Mouse (Mus musculus) midbrain, embryonic 11.5 days (tissue): ENCODE results near the gene Cp. TPM values are rescaled to one million over a fixed set of nuclear protein-coding genes. Genes with fewer than 3 reads are reported as not detected.

Source experiments
- ATAC-seq: fragments of 200-750 bp; cut with Nextera tagmentation; 2 replicates; pipeline ENCODE4 v1.8.0; 2017; ENCODE audit warnings: moderate TSS enrichment, moderate library complexity; ENCODE audit not compliant: low FRiP score
- DNase-seq: peaks from one replicate; pipeline ENCODE4 v3.0.0; 2015; ENCODE audit warnings: low spot score; ENCODE audit errors: missing footprints
- H3K27ac ChIP-seq: fragments of 300-500 bp; sonication (generic); 2 replicates; pipeline ENCODE4 v1.5.1; 2014; ENCODE audit warnings: low read depth, low read length
- H3K27me3 ChIP-seq: fragments of 300-500 bp; sonication (generic); 2 replicates; pipeline ENCODE4 v1.6.1; 2014; ENCODE audit warnings: mild to moderate bottlenecking, low read length, moderate library complexity, mixed read lengths; ENCODE audit not compliant: control insufficient read depth, insufficient read depth
- H3K36me3 ChIP-seq: fragments of 300-500 bp; sonication (generic); 2 replicates; pipeline ENCODE4 v1.6.1; 2014; ENCODE audit warnings: mild to moderate bottlenecking, low read length, moderate library complexity, mixed read lengths; ENCODE audit not compliant: control insufficient read depth, insufficient read depth
- H3K4me1 ChIP-seq: fragments of 300-500 bp; sonication (generic); 2 replicates; pipeline ENCODE4 v1.6.1; 2014; ENCODE audit warnings: low read length; ENCODE audit not compliant: control insufficient read depth, insufficient read depth
- H3K4me2 ChIP-seq: fragments of 300-500 bp; sonication (generic); 2 replicates; pipeline ENCODE4 v1.6.1; 2014; ENCODE audit warnings: mild to moderate bottlenecking, moderate library complexity
- H3K4me3 ChIP-seq: fragments of 300-500 bp; sonication (generic); 2 replicates; pipeline ENCODE4 v1.5.1; 2014; ENCODE audit warnings: low read depth, low read length
- H3K9ac ChIP-seq: fragments of 300-500 bp; sonication (generic); 2 replicates; pipeline ENCODE4 v1.6.1; 2014; ENCODE audit warnings: low read length
- H3K9me3 ChIP-seq: fragments of 300-500 bp; sonication (generic); 2 replicates; pipeline ENCODE4 v1.6.1; 2016; ENCODE audit warnings: low read length; ENCODE audit not compliant: control insufficient read depth
- WGBS: fragments of 180-500 bp; shearing (Covaris S2); extraction: QIAGEN DNeasy Blood & Tissue Kit; methylation state at CpG from one replicate; pipeline ENCODE4 v1.1.7; 2014; 5-methylcytosine and 5-hydroxymethylcytosine counted together
- polyA plus RNA-seq: library from polyadenylated mRNA; unstranded; fragments of >200 nt; fragmentation: Nextera tagmentation; extraction: Ambion mirVana; gene quantifications from 2 replicates; pipeline ENCODE4 v1.2.1, GENCODE M21; 2014

Gene Cp
- polyA plus RNA-seq, 1 experiment from 2014 or later: 8.1 TPM

- no peaks in the 10 kb centered on the region for H3K36me3 ChIP-seq
- no peak overlapping the region for H3K4me2 ChIP-seq
- no peak overlapping the region for H3K9ac ChIP-seq
- 85% methylated on average over 3 of the region's 3 CpGs for WGBS
- no peaks in the 10 kb centered on the region for H3K27me3 ChIP-seq
- DNase-seq: no peak
- no peaks in the 10 kb centered on the region for H3K4me1 ChIP-seq
- no peak overlapping the region for H3K4me3 ChIP-seq
- H3K9me3 ChIP-seq: no peaks in the 10 kb centered on the region
- H3K27ac ChIP-seq: no peak overlapping the region
- no peak for ATAC-seq
Observed at GRCm38 (mm10) chr3:19962769-19963513, 6.1 kb downstream of the Cp start.

- ATAC-seq (no peak), DNase-seq (no peak)
- H3K4me2 ChIP-seq: no peak overlapping the region
- H3K27ac ChIP-seq: no peak overlapping the region
- no peaks in the 10 kb centered on the region for H3K27me3 ChIP-seq
- no peaks in the 10 kb centered on the region for H3K4me1 ChIP-seq
- no peak overlapping the region for H3K9ac ChIP-seq
- no peaks in the 10 kb centered on the region for H3K36me3 ChIP-seq
- no peaks in the 10 kb centered on the region for H3K9me3 ChIP-seq
- 89% methylated on average over 2 of the region's 2 CpGs for WGBS
- no peak overlapping the region for H3K4me3 ChIP-seq
Observed at GRCm38 (mm10) chr3:19964625-19965188, 7.9 kb downstream of the Cp start.

DNA sequence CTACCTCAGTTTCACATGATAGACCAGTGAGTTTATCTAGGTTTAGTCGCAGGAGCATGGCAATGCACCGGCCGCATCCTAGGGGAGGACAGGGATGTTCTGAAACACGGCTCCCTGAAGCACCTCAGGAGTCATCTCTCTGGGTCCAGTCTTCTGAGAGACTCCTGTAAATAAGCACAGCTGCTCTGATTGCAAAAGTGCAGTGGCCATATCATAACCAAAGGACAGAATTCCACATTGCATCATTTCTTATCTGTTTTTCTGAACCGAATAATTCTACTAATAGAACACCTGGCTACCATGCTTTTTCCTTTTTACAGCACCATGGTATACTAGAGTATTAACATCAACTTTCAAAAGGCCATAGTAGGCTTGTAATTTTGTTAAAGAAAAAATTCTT is 8.4 kb downstream of the Cp start:
- no peak overlapping the region for H3K9ac ChIP-seq
- no peak overlapping the region for H3K27ac ChIP-seq
- DNase-seq (no peak), ATAC-seq (no peak)
- 86% methylated on average over 5 of the region's 5 CpGs for WGBS
- H3K27me3 ChIP-seq: no peaks in the 10 kb centered on the region
- H3K4me1 ChIP-seq: no peaks in the 10 kb centered on the region
- no peaks in the 10 kb centered on the region for H3K36me3 ChIP-seq
- no peaks in the 10 kb centered on the region for H3K9me3 ChIP-seq
- H3K4me3 ChIP-seq: no peak overlapping the region
- no peak overlapping the region for H3K4me2 ChIP-seq

- H3K4me1 ChIP-seq: no peaks in the 10 kb centered on the region
- H3K9ac ChIP-seq: no peak overlapping the region
- H3K36me3 ChIP-seq: no peaks in the 10 kb centered on the region
- no peaks in the 10 kb centered on the region for H3K9me3 ChIP-seq
- WGBS: 75% methylated on average over 4 of the region's 4 CpGs
- DNase-seq (no peak), ATAC-seq (no peak)
- no peak overlapping the region for H3K4me2 ChIP-seq
- no peaks in the 10 kb centered on the region for H3K27me3 ChIP-seq
- H3K4me3 ChIP-seq: no peak overlapping the region
- H3K27ac ChIP-seq: no peak overlapping the region
Observed at GRCm38 (mm10) chr3:19966072-19966471, 9.2 kb downstream of the Cp start.

DNA sequence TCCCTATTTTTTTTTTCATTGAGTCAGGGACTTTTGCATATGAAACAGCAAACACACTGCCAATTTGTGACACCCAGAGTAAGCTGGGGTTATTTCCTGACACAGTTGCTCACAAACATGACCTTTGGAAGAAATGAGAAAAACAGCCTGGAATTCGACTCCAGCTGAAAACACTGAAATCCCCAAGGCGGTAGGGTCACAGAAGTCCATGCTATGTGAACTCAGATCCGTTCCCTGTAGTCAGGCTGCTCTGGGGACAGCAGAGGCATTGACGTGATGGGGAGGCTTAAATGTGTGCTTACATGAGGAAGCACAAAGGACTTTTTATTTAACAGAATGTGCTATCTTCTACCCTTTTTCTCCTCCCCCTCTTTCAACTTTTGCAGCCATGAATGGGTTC is 21.6 kb downstream of the Cp start:
- no peaks in the 10 kb centered on the region for H3K9me3 ChIP-seq
- 57% methylated on average over 4 of the region's 4 CpGs for WGBS
- H3K9ac ChIP-seq: no peak overlapping the region
- no peaks in the 10 kb centered on the region for H3K36me3 ChIP-seq
- no peak overlapping the region for H3K27ac ChIP-seq
- ATAC-seq: no peak
- H3K4me3 ChIP-seq: no peak overlapping the region
- no peaks in the 10 kb centered on the region for H3K4me1 ChIP-seq
- no peak for DNase-seq
- no peak overlapping the region for H3K4me2 ChIP-seq
- H3K27me3 ChIP-seq: no peaks in the 10 kb centered on the region

DNA sequence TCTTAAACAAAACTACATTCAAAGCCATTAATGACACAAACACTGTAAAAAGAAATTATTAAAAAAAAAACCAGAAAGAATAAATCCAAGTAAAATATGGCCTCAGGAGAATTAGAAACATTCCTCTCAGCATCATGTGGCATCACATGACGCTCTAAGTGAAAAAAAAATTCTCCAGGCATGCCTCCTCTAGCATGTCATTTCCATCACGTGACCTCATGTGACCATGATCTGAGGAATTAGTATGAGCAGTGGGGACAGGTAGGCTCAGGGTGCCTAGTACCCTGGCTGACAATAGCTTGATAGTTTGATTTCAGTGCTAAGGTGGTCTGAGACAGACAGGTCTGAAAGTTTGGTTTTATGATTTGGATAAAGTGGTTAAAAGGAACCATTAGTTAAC is 24.3 kb downstream of the Cp start:
- ATAC-seq: no peak
- H3K27ac ChIP-seq: no peak overlapping the region
- H3K27me3 ChIP-seq: no peaks in the 10 kb centered on the region
- DNase-seq: no peak
- no peaks in the 10 kb centered on the region for H3K4me1 ChIP-seq
- H3K36me3 ChIP-seq: no peaks in the 10 kb centered on the region
- no peak overlapping the region for H3K4me2 ChIP-seq
- no peak overlapping the region for H3K9ac ChIP-seq
- 82% methylated on average over 2 of the region's 2 CpGs for WGBS
- H3K4me3 ChIP-seq: no peak overlapping the region
- H3K9me3 ChIP-seq: no peaks in the 10 kb centered on the region

- Histone ChIP-seq H3K4me3 (no peak overlapping the region), H3K4me2 (no peak overlapping the region), H3K27me3 (no peaks in the 10 kb centered on the region), H3K9me3 (no peaks in the 10 kb centered on the region), H3K36me3 (no peaks in the 10 kb centered on the region), H3K27ac (no peak overlapping the region), H3K9ac (no peak overlapping the region), H3K4me1 (no peaks in the 10 kb centered on the region)
- no peak for DNase-seq
- ATAC-seq: no peak
Observed at GRCm38 (mm10) chr3:19982846-19983245, 26.0 kb downstream of the Cp start.

GRCm38 (mm10) chr3:19986123-19986522 is 29.3 kb downstream of the Cp start:
- WGBS: 12% methylated on average over 3 of the region's 3 CpGs
- no peak for ATAC-seq
- no peaks in the 10 kb centered on the region for H3K4me1 ChIP-seq

DNA sequence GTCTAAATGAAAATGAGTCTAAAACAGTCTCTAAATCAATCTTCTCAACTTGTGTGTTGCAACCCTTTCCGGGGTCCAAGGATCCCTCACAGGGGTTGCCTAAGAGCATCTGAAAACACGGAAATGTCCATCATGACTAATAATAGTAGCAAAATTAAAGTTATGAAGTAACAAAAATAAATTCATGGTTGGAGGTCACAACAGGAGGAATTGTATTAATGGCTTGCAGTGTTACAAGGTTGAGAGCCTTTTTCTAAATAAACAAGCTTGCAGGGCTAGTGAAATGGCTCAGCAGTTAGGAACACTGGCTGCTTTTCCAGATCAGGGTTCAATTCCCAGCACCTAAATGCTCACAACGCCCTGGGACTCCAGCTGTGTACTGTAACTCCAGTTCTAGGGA is 33.2 kb downstream of the Cp start:
- Histone ChIP-seq H3K27ac (no peak overlapping the region), H3K9me3 (no peaks in the 10 kb centered on the region), H3K4me2 (no peak overlapping the region), H3K36me3 (no peaks in the 10 kb centered on the region), H3K4me1 (no peaks in the 10 kb centered on the region), H3K27me3 (no peaks in the 10 kb centered on the region), H3K9ac (no peak overlapping the region), H3K4me3 (no peak overlapping the region)
- DNase-seq: no peak
- ATAC-seq: no peak
- WGBS: 85% methylated on average over 3 of the region's 3 CpGs

More at GRCm38 (mm10) chr3:19986123-19986522, 29.3 kb downstream of the Cp start:
- Histone ChIP-seq H3K9ac (no peak overlapping the region), H3K27ac (no peak overlapping the region), H3K9me3 (no peaks in the 10 kb centered on the region), H3K4me3 (no peak overlapping the region), H3K27me3 (no peaks in the 10 kb centered on the region), H3K4me2 (no peak overlapping the region), H3K36me3 (no peaks in the 10 kb centered on the region)
- DNase-seq: no peak
